Mouse (Mus musculus): Measurements from ENCODE around the gene Birc6. TPM values are rescaled to one million over a fixed set of nuclear protein-coding genes. Genes with fewer than 3 reads are reported as not detected.

The Birc6 gene
- polyA plus RNA-seq, 1 experiment from 2014 or later = 119 TPM

GRCm38 (mm10) chr17:74706593-74706992 lies 178.5 kb downstream of the Birc6 start:
- Histone ChIP-seq H3K9me3 (ENCODE audit: control insufficient read depth, low read length) (no peaks in the 10 kb centered on the region), H3K27me3 (ENCODE audit: control insufficient read depth, insufficient read depth, low read length) (no peaks in the 10 kb centered on the region), H3K4me2 (replicated peaks; ENCODE audit: low read depth, low read length) (no peak overlapping the region), H3K9ac (ENCODE audit: low read depth, low read length) (no peak overlapping the region), H3K4me1 (replicated peaks; ENCODE audit: control insufficient read depth, insufficient read depth, low read length) (no peaks in the 10 kb centered on the region), H3K27ac (ENCODE audit: low read depth, low read length) (no peak overlapping the region), H3K36me3 (ENCODE audit: control insufficient read depth, insufficient read depth, low read length) (no peaks in the 10 kb centered on the region), H3K4me3 (ENCODE audit: low read depth, low read length) (no peak overlapping the region)
- ATAC-seq (ENCODE audit: low FRiP score) (no peak), DNase-seq (ENCODE audit: low spot score) (no peak)

GRCm38 (mm10) chr17:74707637-74708152 lies 179.6 kb downstream of the Birc6 start:
- no peaks in the 10 kb centered on the region for H3K27me3 ChIP-seq (ENCODE audit: control insufficient read depth, insufficient read depth, low read length)
- H3K4me3 ChIP-seq (ENCODE audit: low read depth, low read length) = no peak overlapping the region
- H3K36me3 ChIP-seq (ENCODE audit: control insufficient read depth, insufficient read depth, low read length) = no peaks in the 10 kb centered on the region
- H3K27ac ChIP-seq (ENCODE audit: low read depth, low read length) = no peak overlapping the region
- WGBS = 82% methylated on average over 7 of the region's 7 CpGs
- no peak overlapping the region for H3K4me2 ChIP-seq (replicated peaks; ENCODE audit: low read depth, low read length)
- no peak for ATAC-seq (ENCODE audit: low FRiP score)
- no peaks in the 10 kb centered on the region for H3K4me1 ChIP-seq (replicated peaks; ENCODE audit: control insufficient read depth, insufficient read depth, low read length)
- no peaks in the 10 kb centered on the region for H3K9me3 ChIP-seq (ENCODE audit: control insufficient read depth, low read length)
- no peak overlapping the region for H3K9ac ChIP-seq (ENCODE audit: low read depth, low read length)
- DNase-seq (ENCODE audit: low spot score) = no peak

GRCm38 (mm10) chr17:74710731-74711130 lies 182.6 kb downstream of the Birc6 start:
- no peaks in the 10 kb centered on the region for H3K27me3 ChIP-seq (ENCODE audit: control insufficient read depth, insufficient read depth, low read length)
- no peaks in the 10 kb centered on the region for H3K4me1 ChIP-seq (replicated peaks; ENCODE audit: control insufficient read depth, insufficient read depth, low read length)
- H3K9me3 ChIP-seq (ENCODE audit: control insufficient read depth, low read length) = no peaks in the 10 kb centered on the region
- H3K36me3 ChIP-seq (ENCODE audit: control insufficient read depth, insufficient read depth, low read length) = no peaks in the 10 kb centered on the region
- H3K27ac ChIP-seq (ENCODE audit: low read depth, low read length) = no peak overlapping the region
- ATAC-seq (ENCODE audit: low FRiP score) (no peak), DNase-seq (ENCODE audit: low spot score) (no peak)
- WGBS = 78% methylated on average over 4 of the region's 4 CpGs
- no peak overlapping the region for H3K9ac ChIP-seq (ENCODE audit: low read depth, low read length)
- H3K4me2 ChIP-seq (replicated peaks; ENCODE audit: low read depth, low read length) = no peak overlapping the region
- no peak overlapping the region for H3K4me3 ChIP-seq (ENCODE audit: low read depth, low read length)

GRCm38 (mm10) chr17:74711627-74712026 lies 183.5 kb downstream of the Birc6 start:
- H3K4me2 ChIP-seq (replicated peaks; ENCODE audit: low read depth, low read length) = no peak overlapping the region
- H3K9me3 ChIP-seq (ENCODE audit: control insufficient read depth, low read length) = no peaks in the 10 kb centered on the region
- ATAC-seq (ENCODE audit: low FRiP score) (no peak), DNase-seq (ENCODE audit: low spot score) (no peak)
- no peaks in the 10 kb centered on the region for H3K4me1 ChIP-seq (replicated peaks; ENCODE audit: control insufficient read depth, insufficient read depth, low read length)
- WGBS = 89% methylated on average over 8 of the region's 8 CpGs
- H3K36me3 ChIP-seq (ENCODE audit: control insufficient read depth, insufficient read depth, low read length) = no peaks in the 10 kb centered on the region
- H3K27me3 ChIP-seq (ENCODE audit: control insufficient read depth, insufficient read depth, low read length) = no peaks in the 10 kb centered on the region
- H3K9ac ChIP-seq (ENCODE audit: low read depth, low read length) = no peak overlapping the region
- no peak overlapping the region for H3K27ac ChIP-seq (ENCODE audit: low read depth, low read length)
- no peak overlapping the region for H3K4me3 ChIP-seq (ENCODE audit: low read depth, low read length)

DNA sequence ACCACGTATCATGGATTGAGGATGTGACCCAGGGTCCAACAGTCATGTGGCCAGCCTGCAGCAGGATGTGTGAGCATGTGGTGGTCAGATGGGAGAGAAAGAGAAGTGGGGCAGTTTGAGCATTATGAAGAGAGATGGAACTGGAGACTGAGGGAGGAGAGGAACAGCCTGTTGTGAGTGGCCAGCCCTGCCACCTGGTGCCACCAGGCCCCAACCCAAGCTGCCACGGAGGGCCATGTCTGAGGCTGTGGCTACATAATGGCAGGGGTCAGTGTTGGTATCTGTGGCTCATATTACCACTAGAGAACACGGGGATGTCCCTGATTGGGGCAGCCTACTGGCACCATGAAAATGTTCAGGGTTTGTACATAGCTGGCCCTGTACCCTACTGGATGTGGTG lies 187.0 kb downstream of the Birc6 start:
- Histone ChIP-seq H3K9me3 (ENCODE audit: control insufficient read depth, low read length) (no peaks in the 10 kb centered on the region), H3K4me1 (replicated peaks; ENCODE audit: control insufficient read depth, insufficient read depth, low read length) (no peaks in the 10 kb centered on the region), H3K4me2 (replicated peaks; ENCODE audit: low read depth, low read length) (no peak overlapping the region), H3K27me3 (ENCODE audit: control insufficient read depth, insufficient read depth, low read length) (no peaks in the 10 kb centered on the region), H3K36me3 (ENCODE audit: control insufficient read depth, insufficient read depth, low read length) (no peaks in the 10 kb centered on the region), H3K9ac (ENCODE audit: low read depth, low read length) (no peak overlapping the region), H3K27ac (ENCODE audit: low read depth, low read length) (no peak overlapping the region), H3K4me3 (ENCODE audit: low read depth, low read length) (no peak overlapping the region)
- ATAC-seq (ENCODE audit: low FRiP score) (no peak), DNase-seq (ENCODE audit: low spot score) (no peak)
- WGBS = 72% methylated on average over 3 of the region's 3 CpGs

DNA sequence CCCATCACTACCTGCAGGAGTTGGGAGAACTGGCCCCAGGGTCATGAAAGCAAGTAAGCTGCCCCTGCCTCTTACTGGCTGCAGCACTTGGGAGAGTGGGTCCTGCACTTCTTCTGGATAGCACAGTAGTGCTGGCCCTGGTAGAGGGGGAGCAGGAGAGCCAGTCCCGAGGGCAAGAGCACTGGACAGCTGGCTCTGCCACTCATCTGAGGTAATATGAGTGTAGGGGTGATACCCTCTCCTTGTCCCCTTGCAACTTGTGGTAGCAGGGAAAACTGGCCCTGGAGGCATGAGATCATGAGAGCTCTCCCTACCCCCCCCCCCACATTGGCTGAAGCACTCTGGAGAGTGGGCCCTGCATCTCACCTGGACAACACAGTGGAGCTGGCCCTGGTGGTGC lies 187.6 kb downstream of the Birc6 start:
- Histone ChIP-seq H3K27me3 (ENCODE audit: control insufficient read depth, insufficient read depth, low read length) (no peaks in the 10 kb centered on the region), H3K4me3 (ENCODE audit: low read depth, low read length) (no peak overlapping the region), H3K4me2 (replicated peaks; ENCODE audit: low read depth, low read length) (no peak overlapping the region), H3K9me3 (ENCODE audit: control insufficient read depth, low read length) (no peaks in the 10 kb centered on the region), H3K27ac (ENCODE audit: low read depth, low read length) (no peak overlapping the region), H3K4me1 (replicated peaks; ENCODE audit: control insufficient read depth, insufficient read depth, low read length) (no peaks in the 10 kb centered on the region), H3K9ac (ENCODE audit: low read depth, low read length) (no peak overlapping the region), H3K36me3 (ENCODE audit: control insufficient read depth, insufficient read depth, low read length) (no peaks in the 10 kb centered on the region)
- ATAC-seq (ENCODE audit: low FRiP score) (no peak), DNase-seq (ENCODE audit: low spot score) (no peak)
- WGBS = 60% methylated on average over 1 of the region's 1 CpGs

GRCm38 (mm10) chr17:74716643-74717042 lies 188.5 kb downstream of the Birc6 start:
- Histone ChIP-seq H3K4me3 (ENCODE audit: low read depth, low read length) (peak overlapping the region; percentile 85; the same call in 1 of the 2 replicates), H3K27me3 (ENCODE audit: control insufficient read depth, insufficient read depth, low read length) (no peaks in the 10 kb centered on the region), H3K4me1 (replicated peaks; ENCODE audit: control insufficient read depth, insufficient read depth, low read length) (no peaks in the 10 kb centered on the region), H3K27ac (ENCODE audit: low read depth, low read length) (no peak overlapping the region), H3K9me3 (ENCODE audit: control insufficient read depth, low read length) (no peaks in the 10 kb centered on the region), H3K4me2 (replicated peaks; ENCODE audit: low read depth, low read length) (no peak overlapping the region), H3K9ac (ENCODE audit: low read depth, low read length) (no peak overlapping the region), H3K36me3 (ENCODE audit: control insufficient read depth, insufficient read depth, low read length) (no peaks in the 10 kb centered on the region)
- DNase-seq (ENCODE audit: low spot score) = no peak
- no peak for ATAC-seq (ENCODE audit: low FRiP score)
- WGBS = 67% methylated on average over 3 of the region's 3 CpGs

DNA sequence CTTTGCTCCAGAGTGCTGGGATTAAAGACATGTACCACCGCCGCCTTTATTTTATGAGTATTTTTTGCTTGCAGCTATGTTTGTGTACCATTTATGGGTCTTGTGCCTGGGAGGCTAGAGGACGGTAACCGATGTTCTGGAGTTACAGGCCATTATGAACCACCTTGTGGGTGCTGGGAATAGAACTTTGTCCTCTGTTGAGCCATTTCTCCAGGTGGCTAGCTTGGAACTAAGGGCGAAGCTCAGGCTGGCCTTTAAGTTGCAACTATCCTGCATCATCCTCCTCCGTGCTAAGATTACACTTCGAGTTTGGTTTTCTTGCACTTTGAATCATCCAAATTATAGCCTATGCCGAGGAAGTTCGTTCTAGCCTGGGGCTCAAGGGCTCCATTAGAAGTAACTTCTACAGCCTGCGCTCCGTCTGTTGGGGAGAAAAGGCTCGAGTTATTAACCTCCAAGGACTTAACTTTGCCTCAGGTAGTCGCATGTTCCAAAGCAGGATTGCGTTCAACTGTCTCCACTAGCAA lies 189.1 kb downstream of the Birc6 start:
- DNase-seq (ENCODE audit: low spot score) = no peak
- Histone ChIP-seq H3K9me3 (ENCODE audit: control insufficient read depth, low read length) (no peaks in the 10 kb centered on the region), H3K27ac (ENCODE audit: low read depth, low read length) (no peak overlapping the region), H3K4me1 (replicated peaks; ENCODE audit: control insufficient read depth, insufficient read depth, low read length) (no peaks in the 10 kb centered on the region), H3K36me3 (ENCODE audit: control insufficient read depth, insufficient read depth, low read length) (no peaks in the 10 kb centered on the region), H3K9ac (ENCODE audit: low read depth, low read length) (peak overlapping the region; percentile 62), H3K27me3 (ENCODE audit: control insufficient read depth, insufficient read depth, low read length) (no peaks in the 10 kb centered on the region), H3K4me3 (ENCODE audit: low read depth, low read length) (peak overlapping the region; percentile 85), H3K4me2 (replicated peaks; ENCODE audit: low read depth, low read length) (peak overlapping the region; percentile 46)
- WGBS = 12% methylated on average over 14 of the region's 14 CpGs
- peak; percentile 66; the same call in 1 of the 2 replicates for ATAC-seq (ENCODE audit: low FRiP score)

- Histone ChIP-seq H3K9ac (ENCODE audit: low read depth, low read length) (peak within 1 kb of the TSS; percentile 63), H3K4me2 (replicated peaks; ENCODE audit: low read depth, low read length) (peak within 1 kb of the TSS; percentile 71), H3K4me1 (replicated peaks; ENCODE audit: control insufficient read depth, insufficient read depth, low read length) (no peaks in the 10 kb centered on the region), H3K27me3 (ENCODE audit: control insufficient read depth, insufficient read depth, low read length) (no peaks in the 10 kb centered on the region), H3K4me3 (ENCODE audit: low read depth, low read length) (peak within 1 kb of the TSS; percentile 85), H3K27ac (ENCODE audit: low read depth, low read length) (no peak within 1 kb of the TSS), H3K36me3 (ENCODE audit: control insufficient read depth, insufficient read depth, low read length) (no peaks in the 10 kb centered on the region), H3K9me3 (ENCODE audit: control insufficient read depth, low read length) (no peaks in the 10 kb centered on the region)
- ATAC-seq (ENCODE audit: low FRiP score) = peak; percentile 94
- under 1% methylated on average over 31 of the region's 31 CpGs for WGBS
- peak; percentile 96 for DNase-seq (ENCODE audit: low spot score)
These were observed 189.6 kb downstream of the Birc6 start, which contains the start of gene Ttc27 for GRCm38 (mm10) chr17:74717618-74718151. Gene Ttc27 (plus strand): TSS chr17:74717732.
